Mouse (Mus musculus): Measurements from ENCODE around the gene Pla2g4a. TPM values are rescaled to one million over a fixed set of nuclear protein-coding genes. Genes with fewer than 3 reads are reported as not detected.

The Pla2g4a gene
- total and polyA plus RNA-seq, 2 experiments, result 0.15 to 2.5 TPM

DNA sequence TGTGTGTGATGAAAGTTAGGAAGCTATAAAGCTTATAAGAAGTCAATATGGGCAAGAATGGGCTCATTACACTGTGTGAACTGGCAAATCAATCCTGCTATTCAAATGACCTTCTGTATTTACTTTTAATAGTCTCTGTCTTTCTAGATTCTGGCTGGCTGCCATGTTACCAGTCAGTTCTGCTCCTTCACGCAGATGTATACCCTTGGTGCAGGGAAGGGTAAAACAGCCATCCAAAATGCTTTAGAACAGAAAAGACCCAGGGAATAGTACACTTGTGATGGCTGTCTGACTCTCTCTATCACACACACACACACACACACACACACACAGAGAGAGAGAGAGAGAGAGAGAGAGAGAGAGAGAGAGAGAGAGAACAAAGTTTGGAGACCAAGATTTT is 128.6 kb downstream of the Pla2g4a start:
- no peak overlapping the region for H3K4me3 ChIP-seq (ENCODE audit: insufficient read depth, low read depth, low read length)
- no peaks in the 10 kb centered on the region for H3K27me3 ChIP-seq (ENCODE audit: control insufficient read depth, insufficient read depth, low read length)
- TF ChIP-seq CTCF (IDR thresholded peaks at IDR 0.05; ENCODE audit: low read depth, low read length) (no peak), POLR2A (IDR thresholded peaks at IDR 0.05; ENCODE audit: extremely low read depth, insufficient read depth, low read length) (no peak)
- H3K27ac ChIP-seq (replicated peaks; ENCODE audit: insufficient read depth, low read depth, low read length), result no peak overlapping the region
- H3K36me3 ChIP-seq (ENCODE audit: control insufficient read depth, insufficient read depth, low read length), result no peaks in the 10 kb centered on the region
- WGBS, result 57% methylated on average over 1 of the region's 1 CpGs
- no peaks in the 10 kb centered on the region for H3K79me2 ChIP-seq (ENCODE audit: control insufficient read depth, insufficient read depth, low read length)
- no peak overlapping the region for H3K9ac ChIP-seq (ENCODE audit: low read depth, low read length)
- H3K4me1 ChIP-seq (ENCODE audit: control insufficient read depth, insufficient read depth, low read length), result no peaks in the 10 kb centered on the region
- DNase-seq (ENCODE audit: extremely low read depth, low read depth, low spot score), result no peak

GRCm38 (mm10) chr1:149831100-149831499 is 130.0 kb downstream of the Pla2g4a start:
- peak; percentile 3 for DNase-seq (ENCODE audit: extremely low read depth, low read depth, low spot score)
- Histone ChIP-seq H3K4me1 (ENCODE audit: control insufficient read depth, insufficient read depth, low read length) (no peaks in the 10 kb centered on the region), H3K27ac (replicated peaks; ENCODE audit: insufficient read depth, low read depth, low read length) (no peak overlapping the region), H3K4me3 (ENCODE audit: insufficient read depth, low read depth, low read length) (no peak overlapping the region), H3K9ac (ENCODE audit: low read depth, low read length) (no peak overlapping the region), H3K36me3 (ENCODE audit: control insufficient read depth, insufficient read depth, low read length) (no peaks in the 10 kb centered on the region), H3K79me2 (ENCODE audit: control insufficient read depth, insufficient read depth, low read length) (no peaks in the 10 kb centered on the region), H3K27me3 (ENCODE audit: control insufficient read depth, insufficient read depth, low read length) (no peaks in the 10 kb centered on the region)
- no peak for TF ChIP-seq POLR2A (IDR thresholded peaks at IDR 0.05; ENCODE audit: extremely low read depth, insufficient read depth, low read length)
- no peak for TF ChIP-seq CTCF (IDR thresholded peaks at IDR 0.05; ENCODE audit: low read depth, low read length)
- 91% methylated on average over 1 of the region's 1 CpGs for WGBS

GRCm38 (mm10) chr1:149813616-149814345 is 147.3 kb downstream of the Pla2g4a start:
- H3K79me2 ChIP-seq (ENCODE audit: control insufficient read depth, insufficient read depth, low read length), result no peaks in the 10 kb centered on the region
- no peak for TF ChIP-seq POLR2A (IDR thresholded peaks at IDR 0.05; ENCODE audit: extremely low read depth, insufficient read depth, low read length)
- no peak for TF ChIP-seq CTCF (IDR thresholded peaks at IDR 0.05; ENCODE audit: low read depth, low read length)
- H3K4me1 ChIP-seq (ENCODE audit: control insufficient read depth, insufficient read depth, low read length), result no peaks in the 10 kb centered on the region
- 80% methylated on average over 4 of the region's 4 CpGs for WGBS
- H3K27ac ChIP-seq (replicated peaks; ENCODE audit: insufficient read depth, low read depth, low read length), result no peak overlapping the region
- H3K36me3 ChIP-seq (ENCODE audit: control insufficient read depth, insufficient read depth, low read length), result no peaks in the 10 kb centered on the region
- no peaks in the 10 kb centered on the region for H3K27me3 ChIP-seq (ENCODE audit: control insufficient read depth, insufficient read depth, low read length)
- H3K9ac ChIP-seq (ENCODE audit: low read depth, low read length), result no peak overlapping the region
- DNase-seq (ENCODE audit: extremely low read depth, low read depth, low spot score), result no peak
- H3K4me3 ChIP-seq (ENCODE audit: insufficient read depth, low read depth, low read length), result no peak overlapping the region

DNA sequence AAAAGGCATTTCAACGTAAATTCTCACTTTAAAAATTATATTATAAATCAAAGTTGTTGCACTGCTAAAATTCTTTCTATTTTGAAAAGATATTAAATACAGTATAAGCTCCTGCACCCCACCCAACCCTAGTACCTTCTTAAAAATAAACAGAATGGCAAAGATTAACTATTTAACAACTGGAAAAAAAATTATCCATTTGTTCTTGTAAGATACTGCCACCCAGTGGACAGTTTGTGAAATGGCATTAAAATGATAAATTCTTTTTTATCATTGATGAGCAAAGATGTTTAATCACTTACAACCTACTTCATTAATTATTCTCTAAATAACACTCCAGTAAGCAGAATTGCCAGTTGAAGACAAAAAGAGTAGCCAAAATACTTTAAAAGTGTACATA is 151.6 kb downstream of the Pla2g4a start:
- Histone ChIP-seq H3K27me3 (ENCODE audit: control insufficient read depth, insufficient read depth, low read length) (no peaks in the 10 kb centered on the region), H3K9ac (ENCODE audit: low read depth, low read length) (no peak overlapping the region), H3K27ac (replicated peaks; ENCODE audit: insufficient read depth, low read depth, low read length) (no peak overlapping the region), H3K36me3 (ENCODE audit: control insufficient read depth, insufficient read depth, low read length) (no peaks in the 10 kb centered on the region), H3K4me3 (ENCODE audit: insufficient read depth, low read depth, low read length) (no peak overlapping the region), H3K4me1 (ENCODE audit: control insufficient read depth, insufficient read depth, low read length) (no peaks in the 10 kb centered on the region), H3K79me2 (ENCODE audit: control insufficient read depth, insufficient read depth, low read length) (no peaks in the 10 kb centered on the region)
- DNase-seq (ENCODE audit: extremely low read depth, low read depth, low spot score), result no peak
- no peak for TF ChIP-seq POLR2A (IDR thresholded peaks at IDR 0.05; ENCODE audit: extremely low read depth, insufficient read depth, low read length)
- peak; percentile 28 for TF ChIP-seq CTCF (IDR thresholded peaks at IDR 0.05; ENCODE audit: low read depth, low read length)
- WGBS, result 74% methylated on average over 1 of the region's 1 CpGs

Other genes with a start within 250 kb of the Pla2g4a start
- gene Ptgs2, start 138.7 kb upstream of the Pla2g4a start, total RNA-seq (2014; rRNA removed), result not detected in 2 replicates
- gene Ptgs2, start 138.7 kb upstream of the Pla2g4a start, polyA plus RNA-seq (2012; rRNA removed), result not detected in 2 replicates

All from liver, adult 2 months (tissue).